Mouse (Mus musculus): ENCODE measurements around the gene Sytl3.

The Sytl3 gene

GRCm38 (mm10) chr17:6781273-6781672 is 122.4 kb downstream of the Sytl3 start:
- DNase-seq, result no peak

DNA sequence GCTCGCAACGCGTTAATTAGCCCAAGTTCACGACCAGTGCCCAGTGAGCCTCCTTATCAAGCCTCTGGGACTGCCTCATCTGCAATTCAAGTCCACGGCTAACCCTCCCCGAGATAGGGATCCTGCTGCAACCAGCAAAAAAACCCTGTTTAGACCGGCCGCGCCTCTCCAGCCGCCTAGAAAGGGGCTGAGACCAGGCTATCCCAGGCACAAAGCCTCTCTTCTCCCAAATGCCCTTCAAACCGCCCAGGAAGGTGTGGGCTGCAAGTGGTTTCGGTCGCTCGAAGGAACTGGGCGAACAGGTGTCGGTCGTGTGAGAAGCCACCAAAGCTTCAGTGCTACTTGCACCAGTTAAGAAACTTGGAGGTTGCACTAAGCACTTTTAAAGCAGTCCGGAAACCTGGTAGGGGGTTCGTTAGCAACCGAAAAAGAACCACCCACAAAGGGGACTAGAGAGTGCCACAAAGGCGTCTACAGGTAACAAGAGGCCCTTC is 123.2 kb downstream of the Sytl3 start:
- DNase-seq, result peak; percentile 48

DNA sequence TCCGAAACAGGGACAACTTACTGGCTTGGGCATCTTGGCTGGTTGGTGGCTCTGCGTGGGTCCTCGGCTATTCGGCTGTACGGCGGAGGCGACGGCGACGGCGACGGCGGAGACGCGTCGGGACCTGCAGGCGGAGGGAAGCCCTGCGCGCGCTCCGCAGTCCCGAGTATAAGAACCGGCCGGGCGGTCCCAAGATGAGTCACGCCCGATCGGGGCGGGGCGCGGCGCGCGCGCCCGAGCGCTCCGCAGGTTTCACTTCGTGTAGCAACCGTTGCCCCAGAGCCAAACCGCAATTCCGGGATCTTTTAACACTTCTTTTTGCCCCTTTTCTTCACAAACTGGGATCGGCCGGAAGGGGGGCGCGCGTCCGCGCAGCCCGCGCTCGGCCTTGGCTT is 123.7 kb downstream of the Sytl3 start, which contains the start of gene Ezr:
Ezr (minus strand) TSS at position 174 of the 395 bp plus-strand sequence.
- peak; percentile 95 for DNase-seq

- peak; percentile 69 for DNase-seq
Measured at GRCm38 (mm10) chr17:6783006-6783661, 124.2 kb downstream of the Sytl3 start.

- DNase-seq, result peak; percentile 37
Measured at GRCm38 (mm10) chr17:6783756-6784357, 125.0 kb downstream of the Sytl3 start.

GRCm38 (mm10) chr17:6787241-6787640 is 128.3 kb downstream of the Sytl3 start:
- DNase-seq, result no peak

Measured in lung, postnatal 10 days (tissue).